Mouse (Mus musculus) left cerebral cortex, adult 6 months (tissue): ENCODE results near the gene Gm20873. TPM values are rescaled to one million over a fixed set of nuclear protein-coding genes. Genes with fewer than 3 reads are reported as not detected.

Source experiments
- long read RNA-seq, 2 experiments: library from polyadenylated mRNA; unstranded; transcript quantifications; one replicate each; pipeline ENCODE4 v2.0.0; 2019 to 2020
- polyA plus RNA-seq: library from polyadenylated mRNA; unstranded; fragments of <200 nt; fragmentation: Nextera tagmentation; gene quantifications from 2 replicates; pipeline ENCODE4 v1.2.3, GENCODE M21; 2021

Gene Gm20873
- polyA plus RNA-seq = not detected in 2 replicates
- long read RNA-seq, experiment 1 = 0 reads
- long read RNA-seq, experiment 2 = 0 reads

DNA sequence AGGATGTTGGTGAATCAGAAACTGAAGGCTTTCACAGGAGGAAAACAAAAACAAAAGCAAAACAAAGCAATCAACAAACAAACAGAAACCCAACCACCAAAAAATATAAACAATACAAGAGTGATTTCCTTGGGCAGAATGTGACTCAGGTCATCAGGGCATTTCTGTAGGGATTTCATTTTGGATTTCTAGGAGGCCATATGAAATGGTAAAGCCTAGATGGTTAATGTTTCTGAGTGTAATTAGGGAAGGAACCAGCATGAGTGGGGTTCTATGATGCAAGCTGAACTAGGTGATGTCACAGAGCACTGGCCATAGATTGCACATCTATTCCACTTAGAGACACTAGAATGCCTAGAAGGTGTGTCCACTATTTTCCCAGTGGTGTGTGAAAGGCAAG lies at the start of gene Gm20873:
Gm20873 (plus strand) TSS at position 301 of the 400 bp plus-strand sequence.

DNA sequence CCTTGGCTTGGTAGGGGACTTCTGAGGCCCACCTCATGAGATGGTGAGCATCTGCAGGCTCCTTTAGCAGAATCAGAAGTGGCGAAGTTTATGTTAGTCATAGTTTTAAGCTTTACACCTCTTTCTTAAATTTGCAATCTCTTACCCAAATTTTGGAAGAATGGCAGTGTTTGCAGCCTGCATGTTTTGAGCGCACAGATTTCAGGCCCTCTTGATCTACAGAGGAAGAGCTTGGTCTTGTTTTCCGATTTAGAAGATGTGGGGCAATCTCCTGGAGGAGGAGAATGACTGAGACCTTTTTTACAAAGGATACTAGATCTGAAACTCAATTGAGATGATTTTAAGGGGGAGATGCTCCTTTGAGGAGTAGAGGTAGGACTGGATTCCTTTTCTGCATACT lies 29.0 kb upstream of the Gm20873 start, which contains the start of gene Gm21746:
Gm21746 (minus strand) TSS at position 101 of the 400 bp plus-strand sequence.

Other genes starting within 250 kb of the Gm20873 start
- not detected in 2 replicates for gene Gm21746, start 29.1 kb upstream of the Gm20873 start, polyA plus RNA-seq